Mouse (Mus musculus) kidney, adult 18-20 months (tissue): Measurements from ENCODE around the gene Mfsd11.
"Not testable (repeated sequence)": the region's sequence is repeated elsewhere in the genome, so short reads cannot be mapped to it uniquely, and the experiment has no call there.

Experiments used
- DNase-seq: peaks from one replicate; pipeline ENCODE4 v3.0.0; 2021

Gene Mfsd11

DNA sequence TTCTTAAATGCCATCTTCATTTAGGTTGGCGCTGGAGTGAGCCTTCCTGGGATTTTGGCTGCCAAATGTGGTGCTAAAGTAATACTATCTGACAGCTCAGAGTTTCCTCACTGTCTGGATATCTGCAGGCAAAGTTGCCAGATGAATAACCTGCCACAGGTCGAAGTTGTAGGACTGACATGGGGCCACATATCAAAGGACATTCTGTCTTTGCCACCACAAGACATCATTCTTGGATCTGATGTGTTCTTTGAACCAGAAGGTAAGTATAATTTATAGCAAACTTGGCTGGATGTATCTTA, 3.4 kb upstream of the Mfsd11 start:
- not testable (repeated sequence) for DNase-seq

DNA sequence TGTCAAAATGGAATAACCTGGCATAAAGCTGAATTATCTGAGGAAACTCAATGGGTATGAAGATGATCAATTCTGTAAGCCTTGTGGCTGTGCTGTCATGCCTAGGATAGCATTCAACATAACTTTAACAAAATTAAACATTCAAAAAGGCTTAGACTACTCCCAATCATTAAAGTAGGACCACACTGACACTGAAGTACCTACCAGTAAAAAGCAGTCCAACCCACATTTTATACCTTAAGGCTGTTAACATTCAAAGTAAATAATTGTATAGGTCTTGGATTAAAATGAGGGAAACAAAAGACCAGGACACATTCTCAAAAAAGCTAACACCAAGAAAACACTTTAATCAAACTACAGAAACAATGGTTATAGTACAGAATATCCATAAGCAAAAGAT, 2.7 kb upstream of the Mfsd11 start:
- DNase-seq, result no peak

DNA sequence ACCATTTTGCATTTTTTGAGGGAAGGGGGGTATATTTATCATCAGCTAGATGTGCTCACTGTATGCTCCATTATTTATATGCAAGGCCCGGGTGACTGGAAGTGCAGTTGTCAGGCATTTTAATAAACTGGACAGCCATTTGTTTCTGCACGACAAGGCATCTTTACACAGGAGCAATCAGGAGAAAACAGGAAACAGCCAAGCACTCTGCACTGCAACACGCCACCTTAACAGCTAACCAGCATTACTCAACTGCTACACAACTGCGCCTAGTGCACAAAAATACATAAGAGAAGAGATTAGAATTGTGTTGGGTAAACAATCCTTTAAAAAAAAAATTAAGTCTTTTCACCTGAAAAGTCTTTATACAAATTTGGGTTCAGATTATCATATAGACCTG, 2.2 kb upstream of the Mfsd11 start:
- no peak for DNase-seq

DNA sequence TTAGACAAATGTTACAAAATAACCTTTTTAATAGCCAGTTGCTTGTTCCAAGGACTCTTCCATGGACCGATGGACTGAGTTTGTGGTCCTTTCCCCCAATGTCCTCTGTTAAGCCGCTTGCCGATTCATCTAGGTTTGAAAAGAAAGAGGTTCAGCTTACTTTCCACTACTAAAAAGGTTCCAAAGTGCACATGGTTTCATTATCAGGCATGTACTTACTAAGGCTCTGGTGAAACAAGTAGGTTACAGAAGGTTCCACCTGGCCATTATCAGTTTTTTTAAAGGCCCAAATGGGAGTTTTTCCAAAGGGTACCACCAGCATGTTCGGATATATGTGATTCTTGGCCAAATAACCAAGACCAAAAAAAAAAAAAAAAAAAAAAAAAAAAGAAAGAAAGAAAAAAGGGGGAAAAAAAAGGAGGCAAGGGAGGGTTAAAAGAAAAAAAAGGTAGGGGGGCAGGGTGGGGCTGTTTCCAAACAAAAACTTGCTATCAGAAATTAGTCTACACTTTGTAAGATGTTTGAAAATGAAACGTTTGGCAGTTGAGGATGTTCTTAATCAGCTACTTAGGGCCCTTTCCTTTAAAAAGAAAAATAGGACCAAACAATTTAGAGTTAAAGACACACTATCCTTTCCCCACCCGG, 1.3 kb upstream of the Mfsd11 start:
- DNase-seq, result no peak

DNA sequence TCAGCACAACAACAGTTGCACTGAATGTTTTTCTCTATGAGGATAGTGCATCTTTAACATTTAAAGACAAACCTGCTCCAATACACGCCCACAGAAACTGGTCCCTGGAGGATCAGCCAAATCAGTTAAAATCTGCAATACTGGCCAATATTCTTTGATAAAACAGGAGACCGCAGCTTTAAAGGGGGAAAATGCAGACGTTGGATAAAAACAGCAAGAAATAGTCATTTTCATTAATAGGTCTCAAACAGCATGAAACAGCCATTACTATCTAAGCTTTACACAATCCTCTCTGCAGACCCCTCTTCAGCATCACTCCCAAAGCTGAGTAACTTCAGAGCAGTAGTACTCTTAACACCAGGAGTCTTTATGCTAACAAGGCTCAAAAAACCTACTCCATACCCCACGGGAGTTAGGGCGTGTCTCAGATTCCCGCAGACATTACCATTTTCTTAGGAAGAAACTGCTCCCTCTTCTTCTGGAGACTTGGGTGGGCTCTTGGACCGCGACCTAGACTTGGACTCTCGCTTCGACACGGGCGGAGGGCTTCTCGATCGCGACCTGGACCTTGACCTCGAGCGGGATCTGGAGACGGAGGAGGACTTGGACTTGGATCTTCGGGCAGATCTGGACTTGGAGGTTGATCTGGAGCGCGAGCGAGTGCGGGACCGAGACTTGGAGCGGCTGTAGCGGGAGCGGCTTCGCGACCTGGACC, 507 bp upstream of the Mfsd11 start:
- DNase-seq, result peak; percentile 73

DNA sequence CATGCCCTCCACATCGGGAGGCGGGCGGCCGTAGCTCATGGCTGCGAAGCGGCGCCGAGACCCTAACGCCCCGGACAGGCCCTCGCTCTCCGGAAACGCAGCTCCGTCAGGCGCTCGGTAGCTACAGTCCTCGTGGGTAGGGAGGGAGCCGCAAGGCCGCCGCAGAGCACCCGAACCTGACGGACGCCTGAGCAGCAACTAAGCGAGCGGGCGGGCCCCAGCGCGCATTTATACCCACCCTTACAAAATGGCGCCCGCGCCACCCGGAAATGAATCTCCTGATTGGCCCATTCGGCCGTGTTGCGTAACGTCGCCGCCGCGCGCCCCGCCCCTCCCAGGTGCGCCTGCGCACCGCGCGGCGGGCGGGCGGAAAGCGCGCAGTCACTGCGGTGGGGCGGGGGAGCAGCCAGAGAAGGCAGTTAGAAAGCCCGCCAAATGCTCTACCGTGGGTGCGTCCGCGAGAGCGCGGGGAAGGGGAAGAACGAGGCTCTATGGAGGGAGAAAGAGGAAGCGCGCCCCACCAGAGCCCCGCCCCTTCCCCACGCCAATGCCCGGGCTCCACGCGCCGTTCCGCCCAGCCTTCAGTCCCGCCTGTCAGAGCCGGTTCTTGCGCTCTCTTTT, 761 bp downstream of the Mfsd11 start, which contains the start of gene Srsf2:
Srsf2 (minus strand) TSS at position 204 of the 621 bp plus-strand sequence.
- peak; percentile 97 for DNase-seq

DNA sequence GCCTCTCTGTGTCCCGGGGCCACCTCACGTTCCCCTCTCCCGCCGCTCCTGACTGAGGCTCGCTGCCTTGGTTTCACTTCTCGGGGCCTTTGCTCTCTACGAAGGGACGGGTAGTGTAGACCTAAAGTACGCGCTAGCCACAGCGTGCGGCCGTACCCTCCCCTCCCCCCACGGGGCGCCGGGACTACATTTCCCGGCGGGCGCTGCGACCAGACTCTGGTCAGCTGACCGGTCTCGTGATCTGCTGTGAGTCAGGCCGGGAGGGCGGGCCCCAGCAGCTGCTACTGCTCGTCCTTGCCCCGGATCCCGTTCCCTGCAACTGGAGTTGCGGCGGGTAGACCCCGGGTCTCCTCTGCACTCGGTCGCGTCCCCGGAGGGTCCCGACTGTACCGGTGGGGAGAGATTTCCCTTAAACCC, 1.3 kb downstream of the Mfsd11 start:
- peak; percentile 99 for DNase-seq

DNA sequence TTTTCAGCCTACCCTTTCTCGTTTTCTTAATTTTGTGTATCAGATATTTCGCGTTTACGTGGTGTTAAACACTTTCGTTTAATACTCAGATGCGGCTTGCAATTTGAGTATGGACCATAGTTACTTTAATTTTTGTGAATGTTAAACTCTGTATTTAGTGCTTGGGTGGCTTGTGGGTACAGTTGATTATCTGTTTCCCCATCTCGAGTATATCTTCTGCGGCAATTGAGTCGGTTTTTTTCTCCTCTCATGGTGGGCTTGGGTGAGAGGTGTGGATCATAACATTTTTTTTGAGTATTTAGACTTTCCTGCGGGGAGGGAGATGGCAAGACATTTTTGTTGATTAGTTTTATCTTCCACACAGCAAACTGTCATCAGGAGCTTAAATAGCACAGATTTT, 2.0 kb downstream of the Mfsd11 start:
- DNase-seq, result no peak

DNA sequence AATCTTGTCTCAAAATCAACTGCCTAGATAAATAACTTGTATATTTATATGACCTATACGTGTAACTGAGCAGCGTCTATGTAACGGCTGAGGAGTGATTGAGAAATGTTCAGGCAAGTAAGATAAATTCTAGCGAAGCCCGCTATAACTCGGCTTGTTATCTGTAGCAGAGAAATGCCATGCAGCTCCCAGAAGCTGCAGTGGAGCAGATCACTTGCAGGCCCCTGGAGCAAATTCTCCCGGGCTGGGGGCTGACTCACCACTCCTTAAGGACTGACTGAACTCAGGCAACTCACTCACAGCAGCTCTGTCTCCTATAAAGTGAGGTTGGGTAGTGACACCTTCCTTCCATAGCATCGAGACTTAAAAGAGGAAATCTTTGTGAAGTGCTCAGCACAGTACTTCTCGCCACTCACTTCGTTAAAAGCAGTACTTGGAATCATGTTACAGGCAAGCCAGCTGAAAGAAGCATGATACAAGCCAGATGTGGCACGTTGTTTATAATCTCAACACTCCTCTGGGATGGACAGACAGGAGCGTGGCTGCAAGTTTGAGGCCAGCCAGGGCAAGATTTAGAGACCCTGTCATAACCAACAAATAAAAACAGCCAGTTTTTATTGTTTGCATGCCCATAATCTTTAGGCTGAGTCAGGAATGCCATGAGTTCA, 5.1 kb downstream of the Mfsd11 start:
- DNase-seq, result no peak

DNA sequence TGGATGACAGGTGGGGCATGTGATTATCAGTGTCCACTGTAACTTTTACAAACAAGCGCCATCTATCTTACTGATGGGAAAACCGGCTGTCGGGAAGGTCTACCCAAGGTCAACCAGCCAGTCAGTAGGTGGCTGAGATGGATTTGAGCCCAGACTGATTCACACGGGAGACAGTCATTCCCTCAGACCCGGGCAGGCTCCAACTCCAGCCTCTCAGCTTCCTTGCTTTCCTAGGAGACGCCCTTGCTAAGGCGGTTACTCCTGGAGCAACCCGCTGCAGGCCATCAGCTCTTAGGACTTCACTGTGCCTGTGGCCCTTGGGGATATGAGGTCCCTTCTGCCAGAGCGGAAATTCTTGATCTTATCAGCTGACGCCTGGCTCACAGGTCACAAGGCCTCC, 12.2 kb downstream of the Mfsd11 start:
- DNase-seq, result no peak

DNA sequence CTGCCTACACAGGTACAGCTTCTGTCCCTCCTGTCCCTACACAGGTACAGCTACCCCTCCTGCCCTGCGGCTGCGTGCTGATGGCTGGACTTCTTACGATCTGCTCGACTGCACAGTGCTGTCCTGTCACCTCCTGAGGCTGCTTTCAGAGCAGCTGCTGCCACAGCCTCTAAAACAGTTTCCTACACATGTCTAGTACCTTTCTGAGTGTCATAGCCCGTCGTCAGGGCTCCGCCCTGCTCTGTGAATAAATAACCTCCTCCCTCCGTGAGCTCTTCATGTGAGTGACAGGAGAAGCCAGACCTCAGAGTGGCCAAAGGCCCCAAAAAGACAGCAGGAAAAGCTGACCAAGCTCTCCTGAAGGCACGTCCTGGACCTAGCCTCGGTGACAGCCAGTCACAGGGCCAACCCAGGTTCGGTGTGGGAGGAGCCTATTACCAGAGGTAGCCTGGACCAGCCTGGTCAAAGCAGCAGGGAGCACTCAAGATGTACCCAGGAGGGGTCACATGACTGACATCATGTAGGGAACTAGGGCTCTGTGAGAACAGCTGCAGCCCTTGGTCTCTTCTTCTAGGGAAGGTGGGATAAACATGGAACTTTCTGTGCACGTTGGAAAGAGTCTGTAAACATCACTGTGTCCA, 13.8 kb downstream of the Mfsd11 start:
- DNase-seq, result peak; percentile 28

DNA sequence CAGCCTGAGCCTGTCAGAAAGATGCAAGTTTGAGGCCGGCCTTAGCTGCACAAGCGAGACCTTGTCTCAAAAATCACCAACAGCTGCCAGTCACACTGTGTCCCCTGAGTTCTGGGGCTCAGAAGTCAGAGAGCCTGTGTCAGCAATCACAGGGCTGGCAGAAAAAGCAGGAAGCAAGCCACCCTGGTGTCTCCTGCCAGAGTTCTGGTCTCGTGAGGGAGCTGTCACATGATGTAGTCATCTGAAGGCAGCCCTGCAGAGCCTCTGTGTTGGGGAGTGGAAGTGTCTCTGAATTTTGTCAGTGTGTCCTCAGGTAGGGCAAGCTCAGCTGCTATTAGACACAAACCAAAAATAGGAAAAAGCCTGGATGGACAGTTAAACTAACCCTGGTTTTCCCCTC, 15.9 kb downstream of the Mfsd11 start:
- DNase-seq, result peak; percentile 51

DNA sequence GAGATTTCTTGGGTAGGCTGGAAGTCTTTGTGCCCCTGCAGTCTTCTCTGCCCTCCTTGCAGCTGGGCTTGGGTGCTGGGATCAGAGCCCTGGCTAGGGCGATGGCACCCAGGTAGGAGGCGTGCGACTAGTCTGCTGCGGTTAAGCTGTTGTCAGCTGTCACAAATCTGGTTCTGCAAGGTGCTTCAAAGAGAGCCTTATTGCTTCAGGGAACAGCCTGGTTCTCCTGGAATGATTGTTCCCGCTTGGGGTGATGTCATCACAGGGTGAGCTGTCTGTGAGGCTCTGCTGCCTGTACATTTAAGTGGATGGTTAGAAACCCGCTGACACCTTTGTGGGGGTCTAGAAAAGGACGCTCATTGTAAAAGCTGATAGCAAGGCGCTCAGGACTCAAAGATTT, 17.0 kb downstream of the Mfsd11 start:
- DNase-seq, result no peak

DNA sequence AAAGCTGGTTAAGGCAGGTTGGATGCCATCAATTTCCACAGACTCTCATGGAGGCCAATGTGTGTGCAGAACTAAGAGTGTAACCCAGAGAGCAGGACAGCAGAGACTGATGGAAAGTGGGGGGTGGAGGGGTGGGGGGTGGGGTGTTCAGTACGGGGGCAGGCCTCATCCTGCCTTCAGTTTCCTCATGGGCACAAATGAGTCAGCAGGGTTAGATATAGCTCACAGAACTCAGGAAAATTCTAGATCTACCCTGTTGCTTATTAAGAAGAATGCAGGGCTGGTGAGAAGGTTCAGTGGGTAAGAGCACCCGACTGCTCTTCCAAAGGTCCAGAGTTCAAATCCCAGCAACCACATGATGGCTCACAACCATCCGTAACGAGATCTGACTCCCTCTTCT, 17.4 kb downstream of the Mfsd11 start:
- DNase-seq, result no peak

DNA sequence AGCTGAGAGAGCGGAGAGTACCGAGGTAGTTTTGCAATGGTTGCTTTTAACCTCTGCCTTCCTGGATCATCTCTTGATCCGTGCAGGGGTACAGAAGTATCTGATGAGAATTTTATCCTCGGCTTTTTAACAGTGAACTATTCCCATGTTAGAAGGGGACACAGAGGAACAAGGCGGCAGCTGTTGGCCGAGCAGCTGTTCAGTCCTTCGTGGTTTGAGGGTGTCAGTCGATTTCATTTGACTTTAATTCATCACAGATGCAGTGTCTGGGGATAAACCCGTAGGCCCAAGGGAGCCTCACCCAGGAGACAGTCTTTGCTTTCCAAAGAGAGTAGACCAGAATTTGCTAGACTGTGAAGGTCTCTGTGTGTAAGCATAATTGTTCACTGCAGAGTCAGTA, 19.3 kb downstream of the Mfsd11 start:
- DNase-seq, result no peak

DNA sequence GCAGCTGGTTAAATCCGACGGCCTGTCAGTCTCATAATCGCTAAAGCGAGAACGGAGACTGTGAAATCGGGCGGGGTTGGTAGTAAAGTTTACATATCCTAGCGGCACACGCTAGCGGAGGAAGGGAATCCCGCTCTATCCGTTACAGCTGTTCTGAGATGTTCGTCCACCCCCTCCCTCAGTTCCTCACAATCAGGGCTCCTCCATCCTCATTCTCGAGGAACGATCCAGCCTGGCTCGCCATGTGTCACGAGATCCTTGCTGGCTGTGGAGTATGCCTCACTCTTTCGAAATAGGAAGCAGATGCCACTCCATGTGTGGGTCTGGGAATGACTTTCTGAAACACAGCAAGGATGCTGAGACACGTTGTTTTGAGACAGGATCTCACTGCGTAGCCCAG, 21.7 kb downstream of the Mfsd11 start:
- no peak for DNase-seq

DNA sequence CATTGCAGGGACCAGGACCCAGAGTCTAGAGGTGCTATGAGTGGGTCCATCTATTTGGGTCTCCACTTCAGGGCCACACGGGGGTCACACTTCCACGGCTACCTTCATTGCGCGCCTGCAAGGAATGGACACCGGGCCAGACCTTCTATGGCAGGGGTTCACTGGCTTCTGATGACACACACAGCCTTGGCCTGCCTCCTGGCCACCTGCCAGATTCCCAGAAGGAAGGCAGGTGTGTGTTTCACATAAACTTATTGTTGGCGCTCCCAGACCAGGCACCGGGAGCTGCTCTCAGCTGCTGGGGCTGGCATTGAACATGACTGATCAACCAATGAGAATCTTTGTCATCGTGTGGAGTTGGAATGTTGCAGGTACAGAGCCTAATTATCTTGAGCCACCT, 26.2 kb downstream of the Mfsd11 start:
- DNase-seq, result peak; percentile 14

DNA sequence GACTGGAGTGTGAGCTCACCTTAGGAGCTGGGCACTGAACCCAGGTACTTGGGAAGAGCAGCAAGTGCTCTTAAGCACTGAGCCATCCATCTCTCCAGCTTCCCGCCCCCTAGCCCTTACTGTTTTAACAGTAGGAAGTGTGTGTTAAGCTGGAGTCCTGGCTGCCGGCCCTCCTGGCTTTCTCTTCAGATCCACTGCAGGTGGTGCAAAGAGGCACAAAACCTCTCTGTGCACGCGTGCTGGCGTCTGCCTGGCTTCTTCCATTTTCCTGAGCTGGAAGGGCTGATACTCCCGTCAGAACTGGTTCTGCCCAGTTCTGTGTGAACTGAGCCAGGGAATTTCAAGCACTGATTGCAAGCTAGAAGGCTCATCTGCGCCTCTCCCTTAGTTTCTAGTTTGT, 28.6 kb downstream of the Mfsd11 start:
- DNase-seq, result no peak

DNA sequence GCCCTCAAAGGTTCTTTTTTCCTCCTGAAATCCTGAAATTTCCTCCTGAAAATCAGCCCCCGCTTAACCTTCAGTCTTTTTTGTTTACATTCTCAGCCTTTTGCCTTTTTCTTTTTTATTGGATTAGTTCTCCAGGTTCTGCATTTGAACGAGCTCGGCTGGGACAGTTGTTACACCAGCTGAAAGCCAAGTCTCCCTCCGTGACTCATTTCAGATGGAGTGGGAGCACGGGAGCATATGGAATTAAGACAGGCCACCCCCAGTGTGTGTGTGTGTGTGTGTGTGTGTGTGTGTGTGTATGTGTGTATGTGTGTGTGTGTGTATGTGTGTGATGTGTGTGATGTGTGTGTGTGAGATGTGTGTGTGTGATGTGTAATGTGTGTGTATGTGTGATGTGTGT, 29.2 kb downstream of the Mfsd11 start:
- DNase-seq, result no peak

DNA sequence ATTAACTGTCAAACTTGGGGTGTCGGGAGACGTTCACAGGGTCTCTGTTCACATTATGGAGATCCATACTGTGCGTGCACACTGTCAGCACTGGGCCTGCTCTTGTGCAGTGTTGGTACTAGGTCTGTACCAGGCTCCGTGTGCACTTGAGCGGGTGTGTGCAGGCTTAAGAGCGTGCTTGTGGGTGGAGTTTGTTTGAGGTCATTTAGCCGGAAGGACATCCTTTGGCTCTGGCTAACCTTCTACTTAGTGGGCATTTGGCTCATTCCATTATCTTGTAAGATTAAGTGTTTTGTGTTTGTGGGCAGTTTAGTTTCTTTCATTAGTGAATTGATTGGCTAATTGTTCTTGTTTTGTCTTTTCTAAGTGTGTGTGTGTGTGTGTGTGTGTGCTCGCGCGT, 30.2 kb downstream of the Mfsd11 start:
- DNase-seq, result no peak

DNA sequence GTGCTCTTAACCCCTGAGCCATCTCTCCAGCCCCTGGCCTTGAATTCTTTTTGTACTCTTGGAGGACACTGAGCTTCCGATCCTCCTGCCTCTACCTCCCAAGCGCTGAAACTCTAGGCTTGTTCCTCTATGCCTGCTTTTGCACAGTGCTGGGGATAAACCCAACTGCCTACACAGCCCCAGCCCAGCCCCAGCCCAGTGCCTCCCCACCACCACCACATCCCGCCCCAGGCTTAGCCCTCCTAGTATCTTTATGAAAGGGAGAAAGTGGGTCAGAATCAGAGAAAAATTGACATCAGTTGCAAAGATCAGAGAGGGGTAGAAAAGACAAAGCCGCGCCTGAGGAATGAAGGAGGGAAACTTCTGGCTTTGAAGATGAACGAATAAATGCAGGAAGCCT, 31.8 kb downstream of the Mfsd11 start:
- no peak for DNase-seq

DNA sequence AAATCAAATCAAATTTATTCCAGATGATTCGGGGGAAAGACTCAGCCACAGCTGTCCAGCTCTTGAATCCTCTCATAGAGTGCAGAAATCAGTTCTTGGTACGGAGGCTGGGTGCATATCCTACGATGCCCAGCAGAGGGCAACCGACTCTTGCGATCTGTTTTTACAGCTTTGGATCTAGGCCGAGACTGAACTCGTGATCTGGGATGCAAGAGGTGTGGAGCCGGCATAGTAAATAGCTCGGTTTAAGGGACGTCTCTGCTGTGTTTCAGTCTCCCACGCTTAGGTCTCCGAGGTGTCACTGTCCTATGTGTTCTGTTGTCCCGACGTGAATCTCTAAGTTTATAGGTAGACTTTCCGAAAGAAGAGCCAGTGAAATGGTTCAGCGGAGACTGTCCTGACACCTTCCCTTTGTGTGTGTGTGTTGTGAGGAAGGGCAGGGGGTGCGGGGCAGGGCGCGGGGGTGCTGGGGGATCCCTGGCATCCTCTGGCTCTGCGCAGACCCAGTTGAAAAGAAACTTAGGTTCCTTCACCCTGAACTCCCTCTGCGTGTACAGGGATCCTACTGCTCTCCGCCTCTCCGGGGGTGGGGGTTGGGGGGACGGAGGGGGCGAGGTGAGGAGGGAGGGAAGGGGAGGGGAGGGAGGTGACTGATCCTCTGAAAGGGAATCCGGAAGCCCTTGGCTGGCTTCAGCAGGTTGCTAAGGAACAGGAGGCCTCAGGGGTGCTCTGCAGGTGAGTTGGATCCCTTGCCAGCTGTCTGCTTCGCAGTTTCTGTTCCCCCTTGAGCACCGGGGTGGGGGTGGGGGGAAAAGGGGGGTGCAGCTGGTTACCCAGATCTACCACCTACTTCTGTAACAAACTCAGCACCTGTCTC, 33.3 kb downstream of the Mfsd11 start:
- DNase-seq, result peak; percentile 85

DNA sequence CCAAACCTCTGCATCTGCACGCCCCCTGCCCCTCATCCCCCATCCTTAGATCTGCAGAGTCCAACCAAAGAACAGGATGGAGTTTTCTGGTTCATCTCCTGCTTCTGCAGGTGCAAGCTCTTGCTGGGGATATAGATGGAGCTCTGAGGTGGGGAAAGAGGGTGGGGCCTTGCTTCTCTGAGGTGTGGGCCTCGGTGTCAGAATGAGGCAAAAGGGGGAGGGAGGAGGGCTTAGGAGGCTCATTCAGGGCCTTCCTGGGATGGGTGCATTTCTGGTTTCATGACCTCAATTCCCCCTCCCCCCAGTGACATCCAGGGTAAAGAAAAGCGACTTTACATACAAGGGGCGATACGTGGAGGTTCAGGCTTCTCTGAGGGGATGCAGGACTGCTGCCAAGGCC, 34.9 kb downstream of the Mfsd11 start:
- no peak for DNase-seq
